Mouse (Mus musculus) intestine, embryonic 14.5 days (tissue): ENCODE data around the gene Snx7. TPM values are rescaled to one million over a fixed set of nuclear protein-coding genes. Genes with fewer than 3 reads are reported as not detected.

Experiments
- ATAC-seq: fragments of 200-750 bp; cut with Nextera tagmentation; replicated peaks from 2 replicates; pipeline ENCODE4 v1.8.0; 2017; ENCODE audit warnings: low read depth, moderate number of reproducible peaks, moderate TSS enrichment, moderate library complexity; ENCODE audit not compliant: low FRiP score, low TSS enrichment
- DNase-seq: peaks from one replicate; pipeline ENCODE4 v3.0.0-alpha.2; 2018; ENCODE audit warnings: low spot score
- H3K27ac ChIP-seq: fragments of 300-500 bp; sonication (generic); 2 replicates; pipeline ENCODE4 v1.5.1; 2014; ENCODE audit warnings: low read depth, mild to moderate bottlenecking, control low read depth
- H3K27me3 ChIP-seq: fragments of 300-500 bp; sonication (generic); replicated peaks from 2 replicates; pipeline ENCODE4 v1.6.1; 2014; ENCODE audit warnings: low read length, control low read depth; ENCODE audit not compliant: control insufficient read depth, insufficient read depth
- H3K36me3 ChIP-seq: fragments of 300-500 bp; sonication (generic); 2 replicates; pipeline ENCODE4 v1.6.1; 2014; ENCODE audit warnings: low read length, control low read depth; ENCODE audit not compliant: control insufficient read depth, insufficient read depth
- H3K4me1 ChIP-seq: fragments of 300-500 bp; sonication (generic); replicated peaks from 2 replicates; pipeline ENCODE4 v1.6.1; 2014; ENCODE audit warnings: low read length, control low read depth, mixed read lengths; ENCODE audit not compliant: control insufficient read depth, insufficient read depth
- H3K4me2 ChIP-seq: fragments of 300-500 bp; sonication (generic); 2 replicates; pipeline ENCODE4 v1.6.1; 2014; ENCODE audit warnings: low read length
- H3K4me3 ChIP-seq: fragments of 300-500 bp; sonication (generic); 2 replicates; pipeline ENCODE4 v1.5.1; 2014; ENCODE audit warnings: low read depth, low read length, control low read depth, mixed read lengths
- H3K9ac ChIP-seq: fragments of 300-500 bp; sonication (generic); 2 replicates; pipeline ENCODE4 v1.6.1; 2014; ENCODE audit warnings: mild to moderate bottlenecking, low read length
- H3K9me3 ChIP-seq: fragments of 300-500 bp; sonication (generic); 2 replicates; pipeline ENCODE4 v1.6.1; 2016; ENCODE audit warnings: low read length, control low read depth; ENCODE audit not compliant: control insufficient read depth
- WGBS: fragments of 180-500 bp; shearing (Covaris S2); extraction: QIAGEN DNeasy Blood & Tissue Kit; methylation state at CpG from one replicate; pipeline ENCODE4 v1.1.7; 2014; 5-methylcytosine and 5-hydroxymethylcytosine counted together
- polyA plus RNA-seq: library from polyadenylated mRNA; unstranded; fragments of >200 nt; fragmentation: Nextera tagmentation; extraction: Ambion mirVana; gene quantifications from 2 replicates; pipeline ENCODE4 v1.2.1, GENCODE M21; 2014

The Snx7 gene
- polyA plus RNA-seq, 1 experiment from 2014 or later: 63.6 TPM

GRCm38 (mm10) chr3:117791951-117792350 lies 76.8 kb downstream of the Snx7 start:
- H3K27me3 ChIP-seq: no peaks in the 10 kb centered on the region
- H3K4me3 ChIP-seq: no peak overlapping the region
- no peak for DNase-seq
- ATAC-seq: no peak
- no peaks in the 10 kb centered on the region for H3K9me3 ChIP-seq
- H3K4me2 ChIP-seq: no peak overlapping the region
- H3K36me3 ChIP-seq: no peaks in the 10 kb centered on the region
- H3K4me1 ChIP-seq: no peaks in the 10 kb centered on the region
- H3K9ac ChIP-seq: no peak overlapping the region
- H3K27ac ChIP-seq: no peak overlapping the region
- 83% methylated on average over 4 of the region's 4 CpGs for WGBS

DNA sequence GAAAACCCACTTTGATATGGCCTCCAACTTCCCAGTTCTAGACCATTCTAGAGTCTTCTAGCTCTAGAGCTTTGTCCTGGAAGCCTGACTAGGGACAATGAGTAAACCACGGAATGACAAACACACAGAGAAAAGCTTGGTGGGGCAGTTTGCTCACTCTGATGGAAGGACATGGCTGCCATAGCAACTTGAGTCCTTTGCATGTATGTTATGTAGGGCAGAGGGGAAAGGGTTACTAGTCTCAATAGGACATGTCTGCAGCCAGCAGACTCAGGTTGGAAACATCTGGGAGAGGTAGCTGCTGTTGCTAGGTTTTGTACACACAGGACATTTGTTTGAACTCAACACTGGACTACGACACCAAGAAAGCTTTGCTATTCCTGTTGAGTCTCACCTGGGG lies 77.5 kb downstream of the Snx7 start:
- Histone ChIP-seq H3K27ac (no peak overlapping the region), H3K4me1 (no peaks in the 10 kb centered on the region), H3K4me2 (no peak overlapping the region), H3K36me3 (no peaks in the 10 kb centered on the region), H3K9ac (no peak overlapping the region), H3K4me3 (no peak overlapping the region), H3K27me3 (no peaks in the 10 kb centered on the region), H3K9me3 (no peaks in the 10 kb centered on the region)
- no peak for ATAC-seq
- no peak for DNase-seq
- 78% methylated on average over 2 of the region's 2 CpGs for WGBS

- DNase-seq (no peak), ATAC-seq (no peak)
Observed at GRCm38 (mm10) chr3:117788800-117789693, 79.7 kb downstream of the Snx7 start.

GRCm38 (mm10) chr3:117787247-117787646 lies 81.5 kb downstream of the Snx7 start:
- Histone ChIP-seq H3K9ac (no peak overlapping the region), H3K4me1 (no peaks in the 10 kb centered on the region), H3K27me3 (no peaks in the 10 kb centered on the region), H3K27ac (no peak overlapping the region), H3K4me3 (no peak overlapping the region), H3K4me2 (no peak overlapping the region), H3K9me3 (no peaks in the 10 kb centered on the region), H3K36me3 (no peaks in the 10 kb centered on the region)
- 75% methylated on average over 6 of the region's 6 CpGs for WGBS
- no peak for DNase-seq
- ATAC-seq: no peak

More at GRCm38 (mm10) chr3:117788800-117789693, 79.7 kb downstream of the Snx7 start:
- Histone ChIP-seq H3K9me3 (no peaks in the 10 kb centered on the region), H3K4me1 (no peaks in the 10 kb centered on the region), H3K27me3 (no peaks in the 10 kb centered on the region), H3K4me2 (no peak overlapping the region), H3K36me3 (no peaks in the 10 kb centered on the region), H3K27ac (no peak overlapping the region), H3K9ac (no peak overlapping the region), H3K4me3 (no peak overlapping the region)
- WGBS: 69% methylated on average over 14 of the region's 14 CpGs

GRCm38 (mm10) chr3:117752151-117752757 lies 116.5 kb downstream of the Snx7 start:
- DNase-seq (no peak), ATAC-seq (no peak)
- Histone ChIP-seq H3K9ac (no peak overlapping the region), H3K9me3 (no peaks in the 10 kb centered on the region), H3K4me1 (no peaks in the 10 kb centered on the region), H3K36me3 (no peaks in the 10 kb centered on the region), H3K27me3 (no peaks in the 10 kb centered on the region), H3K4me3 (no peak overlapping the region), H3K4me2 (no peak overlapping the region), H3K27ac (no peak overlapping the region)
- WGBS: 79% methylated on average over 5 of the region's 5 CpGs

DNA sequence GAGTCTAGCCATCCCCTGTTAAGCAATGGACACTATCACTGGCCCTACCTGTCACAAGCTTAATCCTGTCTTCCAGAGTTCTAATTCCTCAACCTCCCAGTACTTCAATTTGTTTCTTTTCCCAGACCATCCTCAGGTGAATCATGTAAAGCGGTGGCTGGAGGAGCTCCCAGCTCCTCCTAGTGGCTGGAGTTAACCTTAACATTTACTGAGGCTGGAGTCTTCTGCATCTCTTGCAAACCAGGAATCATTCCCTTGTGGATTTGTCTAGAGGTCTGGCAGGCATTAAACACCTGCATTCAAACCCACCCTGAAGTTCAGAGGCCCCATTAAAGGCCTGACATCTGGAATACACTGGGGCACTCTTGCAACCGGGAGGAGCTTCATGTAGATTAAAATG lies 117.1 kb downstream of the Snx7 start:
- H3K4me3 ChIP-seq: no peak overlapping the region
- H3K9ac ChIP-seq: no peak overlapping the region
- no peak overlapping the region for H3K4me2 ChIP-seq
- ATAC-seq (no peak), DNase-seq (no peak)
- no peaks in the 10 kb centered on the region for H3K27me3 ChIP-seq
- 82% methylated on average over 2 of the region's 2 CpGs for WGBS
- H3K36me3 ChIP-seq: no peaks in the 10 kb centered on the region
- H3K9me3 ChIP-seq: no peaks in the 10 kb centered on the region
- H3K27ac ChIP-seq: no peak overlapping the region
- no peaks in the 10 kb centered on the region for H3K4me1 ChIP-seq

DNA sequence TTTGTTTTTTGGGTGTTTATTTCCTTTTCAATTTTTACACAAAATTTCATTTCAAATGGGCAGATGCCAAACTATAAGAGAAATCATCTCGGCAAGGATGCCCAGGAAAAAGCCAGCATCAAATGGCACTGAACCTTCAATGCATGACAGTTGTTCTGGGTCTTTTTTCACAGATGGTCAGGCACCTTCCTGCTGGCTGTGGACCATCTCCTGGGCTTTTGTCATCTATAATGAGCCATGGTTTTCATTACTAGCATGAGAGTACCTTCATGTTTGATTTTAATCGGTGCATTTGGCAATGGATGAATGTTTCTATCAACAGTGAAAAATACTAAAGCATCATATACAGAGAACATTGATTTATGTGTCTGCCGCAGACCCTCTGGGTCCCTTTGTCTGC lies 119.5 kb downstream of the Snx7 start:
- no peaks in the 10 kb centered on the region for H3K36me3 ChIP-seq
- WGBS: 87% methylated on average over 3 of the region's 3 CpGs
- H3K27me3 ChIP-seq: no peaks in the 10 kb centered on the region
- no peak overlapping the region for H3K4me3 ChIP-seq
- H3K4me2 ChIP-seq: no peak overlapping the region
- H3K9ac ChIP-seq: no peak overlapping the region
- no peaks in the 10 kb centered on the region for H3K4me1 ChIP-seq
- H3K27ac ChIP-seq: no peak overlapping the region
- ATAC-seq (no peak), DNase-seq (no peak)
- H3K9me3 ChIP-seq: no peaks in the 10 kb centered on the region

DNA sequence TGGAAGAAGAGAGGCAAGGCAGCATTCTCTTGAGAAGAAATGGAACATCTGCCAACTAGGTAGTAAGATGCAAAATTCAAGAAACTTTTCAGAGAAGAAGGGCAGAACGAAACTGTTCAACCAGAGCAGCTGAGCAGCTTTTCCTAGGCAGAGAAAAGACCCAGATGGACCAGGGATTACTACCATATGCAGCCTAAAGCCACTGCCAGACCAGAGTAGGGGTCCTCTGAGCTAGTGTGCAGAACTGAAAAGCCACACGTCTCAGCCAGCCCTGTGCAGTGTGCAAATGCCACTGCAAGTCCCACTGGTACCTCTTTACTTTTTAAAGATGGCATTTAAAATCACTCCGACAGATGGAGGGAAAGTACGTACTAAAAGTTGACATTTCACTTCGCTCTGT lies 129.0 kb downstream of the Snx7 start:
- no peak overlapping the region for H3K9ac ChIP-seq
- no peaks in the 10 kb centered on the region for H3K4me1 ChIP-seq
- WGBS: 65% methylated on average over 5 of the region's 5 CpGs
- DNase-seq: no peak
- H3K27me3 ChIP-seq: no peaks in the 10 kb centered on the region
- no peak overlapping the region for H3K4me2 ChIP-seq
- H3K9me3 ChIP-seq: no peaks in the 10 kb centered on the region
- H3K4me3 ChIP-seq: no peak overlapping the region
- no peak for ATAC-seq
- H3K27ac ChIP-seq: no peak overlapping the region
- H3K36me3 ChIP-seq: no peaks in the 10 kb centered on the region

DNA sequence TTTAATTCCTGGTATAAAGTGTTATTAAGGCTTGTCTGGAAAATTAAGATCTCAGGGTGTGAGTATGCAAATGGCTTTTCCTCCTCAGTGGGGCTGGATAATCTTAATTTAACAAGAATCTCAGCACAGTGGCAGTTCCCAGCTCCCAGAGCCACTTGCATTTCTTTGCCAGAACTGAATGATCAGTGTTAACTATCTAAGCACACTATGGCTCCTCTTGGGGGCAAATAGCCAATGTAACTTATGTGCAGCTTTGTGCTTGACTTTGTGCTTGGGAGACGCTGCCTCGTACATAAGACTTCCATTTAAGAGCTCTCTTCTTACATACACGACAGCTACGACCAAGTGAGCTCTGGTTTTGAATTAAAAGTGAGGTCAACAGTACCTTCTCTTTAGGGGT lies 136.1 kb downstream of the Snx7 start:
- ATAC-seq (no peak), DNase-seq (no peak)
- H3K4me1 ChIP-seq: no peaks in the 10 kb centered on the region
- no peak overlapping the region for H3K27ac ChIP-seq
- WGBS: 81% methylated on average over 4 of the region's 4 CpGs
- no peak overlapping the region for H3K4me3 ChIP-seq
- no peak overlapping the region for H3K9ac ChIP-seq
- H3K36me3 ChIP-seq: no peaks in the 10 kb centered on the region
- no peak overlapping the region for H3K4me2 ChIP-seq
- no peaks in the 10 kb centered on the region for H3K9me3 ChIP-seq
- no peaks in the 10 kb centered on the region for H3K27me3 ChIP-seq
